Mouse (Mus musculus) adrenal gland, postnatal 10 days (tissue): ENCODE results near the gene Acox1. TPM values are rescaled to one million over a fixed set of nuclear protein-coding genes. Genes with fewer than 3 reads are reported as not detected.

Experiments used
- DNase-seq: peaks from one replicate; pipeline ENCODE4 v3.0.0; 2021; ENCODE audit warnings: mixed read lengths
- total RNA-seq, 2 experiments: library from RNA; stranded (reverse); gene quantifications; 2 replicates each; pipeline ENCODE4 v1.2.3; 2021

The Acox1 gene
- total RNA-seq, 2 experiments from 2014 or later, result 177 to 242 TPM

DNA sequence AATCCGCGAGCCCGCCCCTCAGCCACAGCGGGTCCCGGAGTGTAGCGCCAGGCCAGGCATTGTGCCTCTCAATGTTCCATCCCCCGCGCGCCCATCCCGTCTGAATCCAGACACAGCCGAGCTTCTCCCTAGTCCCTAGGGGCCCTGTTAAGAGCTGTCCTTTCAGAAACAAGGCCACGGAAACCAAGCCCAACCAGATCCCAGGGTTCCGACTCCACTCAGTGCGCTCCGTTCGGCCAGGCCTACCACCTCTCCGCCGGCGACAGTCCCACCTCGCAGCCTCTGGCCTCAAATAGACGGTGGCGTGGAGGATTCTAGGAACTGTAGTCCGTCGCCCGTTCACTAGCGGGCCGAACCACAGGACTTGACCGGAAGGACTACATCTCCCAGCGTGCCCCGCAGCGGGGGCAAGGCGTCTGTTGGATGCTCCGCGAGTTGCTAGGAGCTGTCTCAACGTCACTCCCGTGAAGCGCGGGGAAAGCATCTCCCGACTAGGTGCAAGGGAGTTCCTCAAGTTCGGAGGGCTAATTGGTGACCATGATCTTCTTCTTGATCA lies 30.9 kb downstream of the Acox1 start, which contains the start of gene Fbf1:
Fbf1 (minus strand) TSS at position 283 of the 556 bp plus-strand sequence.
- DNase-seq, result peak; percentile 95

DNA sequence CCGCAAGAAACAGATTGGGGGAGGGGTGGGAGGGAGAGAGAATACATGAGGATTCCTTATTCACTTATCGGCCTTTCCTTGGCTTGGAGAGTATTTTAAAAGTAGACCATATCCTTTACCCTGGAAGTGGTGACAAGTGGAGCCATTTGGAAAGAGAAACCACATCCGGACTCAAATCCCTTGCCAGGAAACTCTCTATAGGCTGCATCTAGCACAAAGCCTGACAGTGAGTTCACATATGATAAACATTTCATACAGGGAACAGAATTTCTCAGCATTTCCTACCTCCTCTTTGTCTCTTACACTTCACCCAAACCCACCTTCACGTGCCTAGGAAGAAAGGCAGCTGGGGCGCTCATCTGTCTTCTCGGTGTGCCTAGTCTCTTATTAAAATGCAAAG lies 31.6 kb downstream of the Acox1 start:
- DNase-seq, result no peak

DNA sequence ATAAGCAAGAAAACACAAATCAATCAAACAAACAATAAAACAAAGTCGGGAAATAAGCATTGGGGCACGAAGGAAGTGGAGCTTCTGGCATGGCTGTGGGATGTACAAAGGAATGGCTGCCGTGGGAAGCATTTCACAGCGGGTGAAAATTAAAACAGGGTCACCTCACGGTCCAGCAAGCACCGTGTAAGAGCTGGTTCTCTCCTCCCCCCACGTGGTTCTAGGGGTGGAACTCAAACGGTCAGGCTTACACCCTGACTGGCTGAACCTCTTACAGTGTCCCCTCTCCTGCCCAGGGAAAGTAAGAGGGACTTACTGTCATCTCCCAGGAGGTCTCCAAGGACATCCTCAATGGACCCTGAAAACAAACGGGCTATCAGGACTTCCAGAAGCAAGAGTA lies 35.8 kb downstream of the Acox1 start:
- DNase-seq, result no peak

DNA sequence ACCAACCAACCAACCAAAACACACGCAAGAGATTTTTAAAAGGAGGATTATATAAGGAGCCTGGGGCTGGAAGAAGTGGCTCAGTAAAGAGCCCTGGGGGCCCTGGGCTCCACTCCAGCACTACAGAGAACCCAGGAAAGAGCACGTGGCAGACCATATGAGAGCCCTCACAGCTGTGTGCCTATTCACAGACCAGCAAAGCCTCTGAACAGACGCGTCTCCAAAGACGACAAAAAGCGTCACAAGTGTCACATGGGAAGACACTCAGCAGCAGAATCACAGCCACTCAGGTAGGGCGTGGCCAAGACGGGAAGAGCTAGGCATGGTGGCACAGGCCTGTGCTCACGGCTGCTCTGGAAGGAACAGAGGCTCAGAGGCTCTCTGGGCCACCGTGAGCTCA lies 36.7 kb downstream of the Acox1 start:
- no peak for DNase-seq

DNA sequence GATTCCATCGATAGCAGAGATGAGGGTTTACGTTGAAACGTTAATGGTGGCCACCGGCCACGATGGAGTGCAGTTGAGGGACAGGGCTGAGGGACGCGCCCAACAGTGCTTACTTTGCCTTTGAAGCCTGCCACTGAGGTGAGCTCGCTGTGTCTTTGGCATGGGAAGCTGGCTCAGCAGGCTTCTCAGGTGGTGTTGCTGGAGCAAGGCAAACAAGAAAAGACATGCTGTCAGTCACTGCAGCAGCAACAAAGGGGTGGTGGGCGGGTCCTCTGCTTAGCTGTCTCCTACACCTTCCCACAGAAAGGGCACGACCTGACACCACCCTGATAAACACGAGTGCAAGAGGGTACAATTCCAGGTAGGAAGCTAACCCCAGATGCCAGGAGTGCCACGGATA lies 37.5 kb downstream of the Acox1 start:
- no peak for DNase-seq

DNA sequence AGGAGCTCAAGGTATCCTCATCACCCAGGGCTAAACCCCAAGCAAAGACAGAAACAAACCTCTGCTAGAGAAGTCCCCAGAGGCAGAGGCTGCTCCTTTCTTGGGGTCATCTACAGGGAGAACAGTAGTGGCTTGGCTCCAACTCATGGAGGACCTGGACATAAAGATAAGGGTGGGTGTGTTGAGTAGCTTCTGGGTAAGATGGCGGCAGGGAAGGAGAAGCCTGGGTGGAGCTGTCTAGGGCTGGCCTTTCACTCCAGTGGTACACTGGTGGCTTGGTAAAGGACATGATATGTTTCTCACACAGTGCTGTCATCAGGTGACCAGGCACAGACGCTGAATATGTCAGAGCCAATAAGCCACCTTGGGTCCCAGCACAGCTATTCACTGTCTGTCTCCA lies 47.9 kb downstream of the Acox1 start:
- DNase-seq, result no peak

DNA sequence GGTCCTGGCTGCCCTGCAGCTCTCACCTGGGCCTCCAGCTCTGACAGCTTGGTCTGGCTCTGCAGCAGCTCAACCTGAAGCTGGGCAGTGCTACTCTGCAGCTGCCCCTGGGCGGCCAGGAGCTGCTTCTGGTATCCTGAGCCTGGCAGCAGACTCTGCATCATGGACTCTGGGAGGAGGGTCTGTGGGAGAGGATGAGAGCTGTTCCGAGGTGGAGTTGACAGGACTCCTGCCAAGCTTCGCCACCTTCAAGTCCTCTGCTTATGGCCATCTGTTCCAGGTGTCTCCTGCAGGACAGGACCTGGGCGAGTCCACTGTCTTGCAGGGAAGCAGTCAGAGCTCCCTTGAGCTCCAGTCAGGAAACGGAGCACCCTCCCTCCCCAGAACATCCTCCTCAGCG lies 49.5 kb downstream of the Acox1 start:
- no peak for DNase-seq

DNA sequence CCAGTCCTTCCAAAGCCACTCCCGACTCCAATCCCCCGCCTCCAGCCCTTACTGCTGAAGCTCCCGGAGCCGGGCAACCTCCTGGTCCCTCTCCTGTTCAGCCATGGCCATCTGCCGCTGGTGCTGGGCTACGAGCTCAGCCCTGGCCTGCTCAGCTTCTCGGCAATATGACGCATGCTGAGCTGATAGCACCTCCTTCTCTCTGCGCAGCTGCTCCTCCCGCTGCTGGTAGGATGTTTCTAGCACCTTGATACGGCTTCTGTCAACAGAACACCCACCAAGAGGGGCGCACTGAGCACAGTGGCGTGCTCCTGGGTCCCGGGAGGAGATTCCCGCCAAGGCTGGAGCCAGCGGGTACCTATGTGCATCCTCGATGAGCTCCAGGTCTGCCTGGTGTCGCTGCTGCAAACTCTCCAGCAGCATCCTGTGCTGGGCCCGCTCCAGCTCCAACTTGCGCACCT lies 50.1 kb downstream of the Acox1 start:
- DNase-seq, result no peak

DNA sequence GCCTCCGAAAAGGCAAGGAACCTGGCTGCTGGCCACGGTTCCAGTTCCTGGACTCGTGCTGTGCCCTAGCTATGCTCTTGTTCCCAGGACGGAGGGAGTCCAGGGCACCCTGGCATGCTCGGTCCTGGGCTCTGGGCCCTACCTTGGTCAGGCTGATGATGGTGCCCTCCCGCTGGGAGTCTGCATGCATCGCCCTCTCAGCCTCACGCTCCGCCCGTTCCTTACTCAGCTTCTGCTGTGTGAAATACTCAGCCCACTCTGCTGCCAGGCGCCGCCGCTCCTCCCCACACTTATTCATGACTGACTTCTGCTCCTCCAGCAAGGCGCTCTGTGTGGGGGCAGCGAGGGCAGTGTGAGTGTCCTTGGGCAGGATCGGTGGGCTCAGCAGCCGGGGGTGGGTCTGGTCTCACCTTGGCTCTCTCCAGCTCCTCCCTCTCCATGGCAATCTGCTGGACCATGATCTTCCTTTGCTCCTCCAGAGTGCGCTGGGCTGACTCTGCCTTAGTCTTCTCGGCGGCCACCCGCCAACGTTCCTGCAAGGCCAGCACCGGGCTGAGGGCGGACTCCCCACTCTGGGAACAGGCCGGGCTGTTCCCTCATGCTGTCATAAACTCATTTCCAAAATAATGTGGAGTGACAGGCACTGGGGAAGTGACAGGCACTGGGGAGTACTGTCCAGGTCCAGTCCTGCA lies 52.4 kb downstream of the Acox1 start:
- no peak for DNase-seq

DNA sequence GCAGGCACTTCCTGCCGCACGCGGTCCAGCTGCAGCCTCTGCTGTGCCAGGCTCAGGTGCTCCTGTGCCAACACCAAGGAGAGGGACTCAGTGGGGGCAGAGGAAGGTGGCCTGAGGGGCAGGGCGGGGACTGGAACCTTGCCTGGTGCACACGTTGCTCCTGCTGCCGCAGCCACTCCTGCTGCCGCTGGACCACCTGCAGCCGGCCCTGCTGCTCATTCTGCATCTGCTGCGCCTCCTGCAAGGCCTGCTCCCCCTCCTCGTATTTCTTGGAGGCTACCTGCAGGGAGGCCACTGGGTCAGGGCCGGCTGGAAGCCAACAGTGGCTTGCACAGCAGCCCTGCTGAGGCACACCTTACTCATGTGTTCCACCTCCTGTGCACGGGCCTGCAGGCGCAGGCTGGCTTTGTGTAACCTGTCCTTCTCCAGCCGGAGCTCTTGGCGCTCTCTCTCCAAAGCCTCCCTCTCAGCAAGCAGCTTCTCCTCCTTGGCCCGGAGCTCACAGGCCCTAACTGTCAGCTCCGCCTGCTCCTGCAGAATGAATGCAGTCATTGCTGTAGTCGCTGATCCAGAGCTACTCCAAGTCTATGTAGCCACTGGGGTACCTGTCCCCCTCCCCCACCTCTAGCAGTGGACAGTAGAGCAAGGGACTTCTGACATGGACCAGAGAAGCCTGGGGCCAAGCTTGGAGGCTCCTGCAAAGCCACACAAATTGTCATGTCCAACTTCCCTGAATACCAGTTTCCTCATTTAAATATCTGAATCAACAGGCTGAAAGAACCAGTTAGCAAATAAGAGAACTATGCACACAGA lies 53.2 kb downstream of the Acox1 start:
- DNase-seq, result no peak

DNA sequence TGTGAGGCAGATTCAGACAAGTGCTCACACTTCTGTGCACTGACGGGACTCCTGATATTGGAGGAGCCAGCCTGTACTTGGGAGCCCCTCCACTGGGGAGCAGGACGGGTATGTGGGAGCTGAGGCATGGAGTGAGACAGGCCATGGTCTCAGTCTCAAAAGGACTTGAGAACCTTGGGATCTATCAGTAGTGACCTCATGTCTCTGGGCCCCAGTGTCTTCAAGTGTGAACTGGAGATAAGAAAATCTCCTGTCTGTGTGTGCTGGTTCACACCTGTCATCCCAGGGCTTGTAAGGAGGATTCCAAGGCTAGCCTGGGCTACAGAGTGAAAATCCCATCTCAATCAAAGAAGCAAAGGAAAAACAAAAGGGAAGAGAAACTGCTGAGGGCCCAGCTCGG lies 55.4 kb downstream of the Acox1 start:
- no peak for DNase-seq

DNA sequence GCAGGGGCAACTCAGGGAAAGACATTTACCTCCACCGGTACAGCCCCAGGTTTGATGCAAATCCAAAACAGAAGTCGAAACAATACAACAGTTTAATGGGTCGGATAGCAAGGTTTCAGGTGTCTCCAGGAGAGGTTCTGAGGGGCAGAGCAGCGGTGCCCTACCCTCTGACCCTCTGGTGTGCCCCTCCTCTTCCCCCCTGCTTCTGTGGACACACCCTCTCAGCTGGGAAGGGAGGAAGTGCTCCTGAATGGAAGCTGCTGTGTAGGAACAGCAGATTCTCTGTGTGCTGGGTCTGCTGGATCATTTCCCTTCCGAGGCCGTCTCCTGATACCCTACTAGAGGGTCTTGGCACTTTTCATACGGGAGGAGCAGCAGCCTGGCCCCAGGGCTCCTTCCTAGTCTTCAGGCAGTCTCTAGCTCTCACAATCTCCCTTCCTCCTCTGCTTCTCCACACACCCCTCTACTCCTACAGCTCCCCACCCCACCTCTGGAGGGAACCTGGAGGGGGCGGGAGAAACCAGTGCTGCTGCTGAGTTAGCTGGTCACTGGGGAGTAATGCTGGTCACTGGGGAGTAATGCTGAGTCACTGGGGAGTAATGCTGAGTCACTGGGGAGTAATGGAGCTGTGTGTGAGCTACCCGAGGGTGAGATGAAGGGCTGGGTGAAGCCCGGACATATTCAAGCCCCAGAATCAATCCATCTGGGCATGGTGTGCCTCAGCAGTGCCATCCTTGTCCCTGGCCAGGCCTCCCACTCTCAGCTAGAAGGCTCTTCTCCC lies 56.4 kb downstream of the Acox1 start:
- DNase-seq, result peak; percentile 58

DNA sequence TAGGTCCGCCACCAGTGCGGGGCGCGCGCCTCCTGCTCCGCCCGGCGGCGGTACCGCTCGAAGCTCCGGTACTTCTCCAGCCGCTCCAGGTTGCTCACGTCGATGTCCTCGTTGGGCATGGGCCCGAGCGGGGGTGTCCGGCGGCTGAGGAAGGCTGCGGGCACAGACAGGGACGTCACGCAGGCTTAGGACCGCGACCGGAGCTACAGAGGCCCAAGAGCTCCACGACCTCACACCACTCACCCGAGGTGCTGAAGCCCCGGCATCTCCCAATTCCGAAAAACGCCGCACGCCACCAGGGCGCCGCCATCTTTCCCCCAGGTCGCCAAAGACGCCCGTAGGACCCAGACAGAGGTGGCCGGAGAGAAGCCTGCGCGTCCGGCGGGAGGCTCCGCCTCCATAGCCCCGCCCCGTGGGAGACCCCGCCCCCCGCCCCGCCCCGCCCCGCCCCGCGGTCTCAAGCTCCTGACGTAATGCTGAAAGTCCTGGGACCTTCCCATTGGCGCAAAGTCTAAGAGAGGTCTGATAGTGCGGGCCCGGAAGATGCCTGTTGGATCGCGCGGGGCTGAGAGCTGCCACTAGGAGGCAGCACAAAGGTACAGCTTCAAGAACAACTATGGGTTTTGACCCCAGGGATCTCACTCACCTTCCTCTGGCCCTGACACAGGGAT lies 60.2 kb downstream of the Acox1 start, which contains the start of gene Mrpl38:
Mrpl38 (minus strand) TSS at position 401 of the 671 bp plus-strand sequence.
- peak; percentile 93 for DNase-seq

DNA sequence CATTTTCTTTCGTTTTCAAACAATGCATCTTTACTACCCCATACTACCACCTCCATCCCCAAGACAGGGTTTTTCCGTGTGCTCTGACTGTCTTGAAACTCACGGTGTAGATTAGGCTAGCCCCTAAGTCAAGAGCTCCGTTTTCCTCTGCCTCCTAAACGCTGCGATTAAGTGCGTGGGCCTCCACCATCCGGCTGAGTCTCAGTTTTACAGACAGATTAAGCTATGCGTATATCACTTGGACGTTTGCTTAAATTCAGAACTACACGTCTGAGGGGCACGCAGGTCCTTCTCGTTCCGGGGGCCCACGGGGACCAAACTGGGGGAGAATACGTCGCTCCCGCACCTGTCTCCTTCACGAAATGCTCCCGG lies 60.8 kb downstream of the Acox1 start:
- no peak for DNase-seq

DNA sequence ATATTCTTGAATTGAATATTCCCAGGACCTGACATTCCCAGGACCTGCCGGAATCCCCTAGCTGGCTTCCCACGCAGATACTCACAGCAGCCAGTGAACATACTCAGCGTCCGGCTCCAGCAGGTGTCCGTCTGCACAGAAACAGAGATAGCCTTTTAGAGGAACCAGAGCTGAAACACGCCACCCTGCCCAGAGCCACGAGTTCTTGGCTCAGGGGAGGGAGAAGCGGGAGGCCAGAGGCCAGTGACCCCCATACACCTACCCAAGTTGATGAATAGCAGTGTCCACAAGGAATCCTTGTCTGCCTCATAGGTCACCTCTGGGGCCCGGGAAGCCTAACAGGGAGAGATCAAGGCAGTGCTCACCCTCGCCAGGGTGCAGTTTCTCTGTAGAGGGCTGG lies 64.7 kb downstream of the Acox1 start:
- DNase-seq, result no peak

DNA sequence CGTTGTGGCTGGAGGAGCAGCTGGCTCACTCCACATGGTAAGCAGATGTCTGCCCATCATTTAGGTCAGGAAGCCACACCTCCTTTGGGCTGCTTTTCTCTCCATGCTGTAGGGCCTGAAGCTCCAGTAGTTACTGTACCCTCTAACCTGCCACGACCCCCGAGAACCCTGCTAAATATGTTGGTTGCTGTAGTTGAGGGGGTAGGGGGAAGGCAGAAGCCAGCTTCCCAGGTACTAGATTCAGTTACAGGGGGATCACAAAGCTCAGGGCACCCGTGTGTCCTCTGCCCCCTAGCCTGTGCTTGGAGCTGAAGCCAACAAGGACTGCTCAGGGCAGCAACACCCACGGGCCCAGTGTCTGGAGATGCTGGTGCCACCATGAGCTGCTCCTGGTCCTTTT lies 65.3 kb downstream of the Acox1 start:
- DNase-seq, result no peak

DNA sequence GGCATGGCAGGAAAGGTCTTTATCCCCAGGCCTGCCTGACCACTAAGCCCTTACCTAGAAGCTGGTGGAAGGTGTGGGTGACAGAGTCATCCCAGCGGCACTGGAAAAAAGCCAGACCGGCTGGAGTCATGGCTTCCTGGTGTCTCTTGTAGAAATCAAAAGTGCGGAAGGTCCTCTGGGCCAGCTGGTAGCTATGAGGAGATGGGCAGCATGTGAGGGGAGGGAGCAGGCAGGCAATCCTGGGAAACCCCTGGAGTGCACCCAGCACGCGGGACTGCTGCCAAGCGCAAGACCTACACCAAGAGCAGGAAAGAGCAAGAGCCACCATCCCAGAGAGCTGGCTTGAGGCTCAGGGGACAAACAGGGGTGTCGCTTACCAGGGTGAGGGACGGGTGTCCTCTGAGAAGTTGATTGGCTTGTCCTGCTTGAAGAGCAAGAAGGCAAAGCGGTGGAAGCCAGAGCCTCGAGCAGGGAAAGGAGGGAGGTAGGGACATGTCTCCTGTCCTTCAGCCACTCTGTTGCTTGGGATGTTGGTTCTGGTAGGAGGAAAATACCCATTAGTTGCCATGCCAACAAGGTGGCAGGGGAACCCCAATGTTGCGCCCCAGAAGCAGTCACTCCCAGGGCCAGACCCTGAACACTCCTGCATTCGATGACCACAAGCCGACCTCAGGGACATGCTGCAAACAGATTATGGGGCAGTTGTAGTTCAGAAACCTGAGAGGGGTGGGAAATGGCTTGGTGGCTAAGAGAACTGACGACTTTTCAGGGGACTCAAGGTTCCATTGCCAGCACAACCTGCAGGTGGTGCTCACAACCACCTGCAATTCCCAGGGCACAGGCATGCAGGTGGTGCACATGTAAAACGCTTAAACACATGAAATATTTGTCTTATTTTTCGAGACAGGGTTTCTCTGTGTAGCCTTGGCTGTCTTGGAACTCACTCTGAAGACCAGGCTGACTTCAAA lies 66.2 kb downstream of the Acox1 start:
- peak; percentile 55 for DNase-seq

DNA sequence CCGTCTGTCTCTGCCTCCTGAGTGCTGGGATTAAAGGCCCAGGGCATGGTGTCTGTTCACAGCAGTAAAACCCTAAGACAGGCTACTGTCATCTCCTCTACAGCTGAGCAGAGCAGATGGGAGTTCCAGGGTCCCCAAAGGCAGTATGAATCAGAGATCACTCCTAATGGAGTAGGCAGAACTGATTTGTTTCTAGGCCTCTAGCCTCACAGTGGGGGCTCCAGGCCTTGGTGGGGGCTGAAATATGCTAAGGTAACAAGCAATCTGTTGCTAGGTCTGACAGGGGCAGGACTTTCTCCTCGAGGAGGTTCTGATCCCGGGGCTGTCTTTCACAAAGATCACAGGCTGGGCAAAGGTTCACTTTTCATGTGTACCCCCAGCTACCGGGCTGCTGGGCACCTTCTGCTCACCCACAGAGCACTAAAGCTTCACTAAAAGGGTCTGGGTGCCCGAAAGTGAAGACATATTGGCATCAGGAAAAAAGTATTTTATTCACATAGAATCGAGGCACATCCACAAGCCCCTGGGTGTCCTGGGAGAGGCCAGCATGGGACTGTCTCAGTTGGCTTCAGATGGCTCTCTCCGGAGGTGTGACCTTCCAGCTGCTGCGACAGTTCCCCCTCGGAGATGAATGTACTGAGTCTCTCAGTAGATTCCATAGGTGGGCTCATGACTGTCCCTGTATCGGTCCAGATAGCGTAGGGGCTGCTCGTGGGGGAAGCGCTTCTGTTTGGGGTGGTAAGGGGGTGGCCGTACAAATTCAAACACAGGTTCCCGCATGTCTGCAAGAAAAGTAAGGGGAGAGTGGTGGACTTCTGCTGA lies 67.3 kb downstream of the Acox1 start:
- DNase-seq, result no peak

DNA sequence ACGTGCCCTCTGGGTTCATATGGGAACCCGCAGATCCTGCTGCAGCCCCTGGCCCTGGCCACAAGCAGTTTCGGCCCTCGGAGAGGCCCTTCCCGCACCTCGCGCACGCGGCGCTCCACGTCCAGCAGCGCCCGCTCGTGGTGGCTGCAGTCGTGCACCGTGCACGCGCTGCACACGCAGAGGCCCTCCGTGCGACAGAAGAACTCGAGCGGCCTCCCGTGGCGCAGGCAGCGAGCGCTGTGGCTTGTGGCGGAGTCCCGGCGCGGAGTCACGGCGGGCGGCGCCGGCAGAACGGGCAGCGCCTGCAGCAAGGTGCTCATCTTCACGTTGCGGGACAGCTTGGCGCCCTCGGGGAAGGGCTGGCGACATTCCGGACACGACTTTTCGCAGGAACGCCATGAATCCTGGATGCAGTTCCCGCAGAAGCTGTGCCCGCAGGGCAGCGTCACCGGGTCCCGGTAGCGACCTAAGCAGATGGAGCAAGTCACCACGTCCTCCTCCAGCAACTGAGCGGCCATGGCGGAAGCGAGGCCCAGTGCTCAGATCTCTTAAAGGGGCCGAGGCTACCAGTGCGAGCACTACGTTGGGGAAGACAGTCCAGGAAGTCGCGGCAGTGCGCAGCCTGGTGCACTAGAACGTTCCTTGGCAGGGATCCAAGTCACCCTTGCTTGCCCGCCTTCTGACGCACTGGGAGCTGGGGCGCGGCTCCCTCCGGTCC lies 68.2 kb downstream of the Acox1 start, which contains the start of gene Trim65:
Trim65 (minus strand) TSS at position 641 of the 718 bp plus-strand sequence.
- DNase-seq, result peak; percentile 93
